Mouse (Mus musculus) heart, adult 8-10 months (tissue): ENCODE measurements at regions not wholly inside any gene's neighbourhood (a gene's known extent, or its start where the extent isn't known, plus 50 kb on each side); places are given as distances from the start of the nearest gene placed in this dataset.
A peak's percentile ranks its signal among the peaks of the same experiment; 100 is the strongest.

Experiments
- DNase-seq: peaks from one replicate; pipeline ENCODE4 v3.0.0; 2022; ENCODE audit warnings: low spot score

DNA sequence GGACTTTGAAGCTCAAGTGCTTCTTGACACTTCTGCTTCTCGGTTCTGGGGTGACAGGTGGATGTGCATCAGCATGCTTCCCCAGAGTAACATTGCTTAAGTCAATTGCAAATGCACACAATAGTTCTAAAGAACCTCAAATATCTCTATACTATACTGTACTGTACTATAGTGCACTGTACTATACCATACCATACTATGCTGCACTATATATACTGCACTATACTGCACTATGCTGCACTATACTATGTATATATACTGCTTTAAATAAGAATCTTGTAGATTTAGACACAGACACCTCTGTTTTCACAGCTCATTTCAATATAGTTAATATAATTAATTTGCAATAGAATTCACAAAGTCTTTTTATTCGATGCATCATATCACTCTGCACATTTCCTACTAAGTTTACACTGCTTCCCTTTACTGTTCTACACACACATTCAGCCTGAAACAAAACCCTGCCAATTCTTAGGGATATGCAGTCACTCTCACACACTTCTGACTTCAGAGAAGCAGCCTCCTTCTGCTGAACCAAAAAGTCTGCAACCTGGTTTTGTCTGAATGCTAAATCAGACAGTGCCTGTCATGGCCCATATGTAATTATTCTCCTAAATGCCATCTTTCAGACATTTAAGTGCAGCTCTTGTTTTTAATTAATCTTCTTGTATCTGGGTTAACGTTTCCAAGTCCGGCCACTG is 570.8 kb upstream of the Map3k7 start:
- DNase-seq, result no peak

- no peak for DNase-seq
Measured at GRCm38 (mm10) chr4:31395538-31395937, 568.4 kb upstream of the Map3k7 start.

- no peak for DNase-seq
Measured at GRCm38 (mm10) chr4:31403976-31404375, 559.9 kb upstream of the Map3k7 start.

- DNase-seq, result peak; percentile 4
Measured at GRCm38 (mm10) chr4:31404840-31405714, 558.8 kb upstream of the Map3k7 start.

- no peak for DNase-seq
Measured at GRCm38 (mm10) chr4:31410157-31410556, 553.7 kb upstream of the Map3k7 start.

- DNase-seq, result no peak
Measured at GRCm38 (mm10) chr4:31411770-31412525, 551.9 kb upstream of the Map3k7 start.

- DNase-seq, result no peak
Measured at GRCm38 (mm10) chr4:31417161-31417560, 546.7 kb upstream of the Map3k7 start.

DNA sequence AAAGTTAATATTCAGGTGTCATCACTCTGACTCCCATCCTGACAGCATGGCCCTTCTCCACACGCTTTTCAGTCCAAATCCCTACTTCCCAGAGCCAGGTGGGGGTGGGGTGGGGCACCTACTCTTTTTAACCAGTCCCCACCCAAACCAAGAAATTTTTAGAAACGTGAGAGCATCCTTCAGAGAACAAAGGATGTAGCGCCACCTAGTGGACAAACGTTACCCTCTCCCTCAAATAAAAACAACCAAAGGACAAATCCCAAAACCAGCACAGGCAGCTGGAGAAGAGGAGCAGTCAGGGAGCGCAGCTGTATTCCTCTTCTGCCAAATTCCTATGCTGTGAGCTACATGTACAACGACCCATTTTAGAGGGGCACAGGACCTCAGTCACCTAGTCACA is 544.7 kb upstream of the Map3k7 start:
- DNase-seq, result peak; percentile 19

DNA sequence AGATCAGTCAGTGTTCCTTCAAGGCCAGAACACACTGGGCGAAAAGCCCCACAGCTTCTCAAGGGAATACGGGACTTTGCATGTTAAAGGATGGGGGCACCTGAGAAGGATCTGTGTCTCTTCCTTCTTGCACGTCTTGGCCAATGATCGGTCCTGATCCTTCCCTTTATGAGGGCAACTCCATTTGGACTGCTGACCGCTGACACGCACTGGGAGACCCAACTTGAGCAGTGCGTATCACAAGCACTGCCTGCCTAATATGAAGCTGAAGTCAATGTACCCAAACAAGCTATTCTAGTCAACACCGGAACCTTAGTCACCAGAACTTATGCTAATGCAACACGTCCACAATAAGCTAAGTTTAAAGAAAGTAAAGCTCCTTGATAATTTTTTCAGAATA is 543.7 kb upstream of the Map3k7 start:
- DNase-seq, result no peak

- no peak for DNase-seq
Measured at GRCm38 (mm10) chr4:31421386-31421785, 542.5 kb upstream of the Map3k7 start.

- no peak for DNase-seq
Measured at GRCm38 (mm10) chr4:31425135-31425534, 538.8 kb upstream of the Map3k7 start.

DNA sequence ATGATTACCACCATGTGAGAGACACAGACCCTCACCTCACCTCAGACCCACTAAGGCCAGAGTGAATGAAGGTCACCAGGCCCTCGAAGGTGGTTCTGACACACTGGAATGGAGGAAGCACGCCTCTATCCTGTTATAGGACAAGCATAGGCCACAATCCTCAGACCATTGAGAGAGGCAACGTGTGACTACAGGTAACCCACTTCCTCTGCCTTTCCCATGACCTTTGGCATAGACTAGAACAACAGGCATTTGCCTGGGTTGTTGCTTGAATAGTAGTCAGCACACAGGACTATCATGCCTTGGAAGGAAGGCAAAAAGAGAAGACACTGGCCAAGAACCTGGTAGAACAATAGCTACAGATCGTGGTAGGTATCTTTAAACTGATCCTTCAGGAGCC is 538.2 kb upstream of the Map3k7 start:
- no peak for DNase-seq

DNA sequence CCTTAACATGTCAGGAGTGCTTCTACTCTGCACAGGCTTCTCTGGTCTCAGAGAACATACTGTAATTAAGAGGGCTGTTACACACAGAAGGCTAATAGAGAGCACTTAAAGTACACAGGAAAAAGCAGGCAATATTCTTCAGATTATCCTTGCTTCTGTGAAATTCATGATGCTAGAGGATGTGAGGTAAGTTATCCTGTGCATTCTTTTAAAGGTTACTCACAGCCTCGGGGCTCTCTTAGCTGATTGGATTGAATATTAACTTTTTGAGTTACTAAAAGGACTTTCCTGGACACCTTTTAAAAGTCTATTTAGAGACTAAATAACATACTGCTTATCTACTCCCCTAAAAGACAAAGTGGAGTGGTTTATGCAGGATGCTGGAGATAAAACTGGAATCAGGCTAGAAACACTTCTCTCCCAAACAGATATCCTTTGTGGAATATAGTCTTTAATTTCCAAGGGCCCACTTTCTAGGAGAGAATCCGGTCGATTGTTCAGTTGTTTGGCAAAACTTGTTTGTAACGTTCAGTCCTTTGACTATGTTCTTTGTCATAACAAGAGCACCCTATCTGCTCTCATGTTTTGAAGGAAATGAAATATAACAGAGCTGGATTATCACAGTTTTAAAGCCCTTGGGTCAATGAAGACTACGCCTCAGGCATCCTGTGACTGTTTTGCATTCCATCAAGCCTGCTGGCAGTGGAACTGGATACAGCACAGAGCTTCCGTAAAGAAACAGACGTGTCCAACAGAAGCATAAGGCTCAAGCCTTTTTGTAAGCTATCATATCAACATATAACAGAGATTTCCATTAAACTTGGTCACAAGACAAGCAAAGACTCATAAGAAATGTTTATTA is 537.5 kb upstream of the Map3k7 start:
- DNase-seq, result no peak

DNA sequence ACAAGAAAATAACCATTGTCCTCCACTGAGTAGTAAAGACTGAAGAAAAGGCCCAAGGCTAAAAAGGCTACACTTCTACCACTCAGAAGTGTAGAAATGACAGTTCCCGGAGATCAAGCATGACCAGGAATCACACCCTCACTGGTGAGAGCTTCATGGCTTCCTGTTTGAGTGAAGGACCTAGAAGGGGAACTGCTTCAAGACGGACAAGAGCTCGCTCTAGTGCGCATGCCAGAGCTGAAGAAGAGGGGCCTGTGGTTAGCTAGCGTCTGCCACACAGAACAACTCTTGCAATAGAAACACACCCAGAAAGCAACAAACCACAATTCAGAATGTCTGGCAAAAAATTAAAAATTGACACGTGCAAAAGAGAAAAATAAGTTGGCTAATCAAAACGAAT is 530.0 kb upstream of the Map3k7 start:
- no peak for DNase-seq

DNA sequence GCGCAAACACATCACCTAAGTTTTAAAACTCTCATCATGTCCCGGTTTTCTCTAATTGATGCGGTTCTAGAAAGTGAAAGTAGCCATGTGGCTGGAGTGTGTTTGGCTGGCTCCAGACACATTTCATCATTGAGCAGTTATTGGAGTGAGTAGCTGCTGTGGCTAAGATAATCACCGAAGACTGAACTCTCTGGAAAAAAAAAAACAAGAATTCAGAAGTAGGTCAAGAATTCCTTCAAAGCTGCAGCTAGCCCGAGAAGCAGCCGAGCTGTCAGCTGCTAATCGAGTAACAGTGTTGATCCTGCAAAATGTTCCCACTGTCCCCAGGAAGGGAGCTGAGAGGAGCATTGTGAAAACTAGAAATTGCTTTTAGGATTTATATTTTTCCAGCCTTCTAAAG is 509.0 kb upstream of the Map3k7 start:
- DNase-seq, result peak; percentile 46

DNA sequence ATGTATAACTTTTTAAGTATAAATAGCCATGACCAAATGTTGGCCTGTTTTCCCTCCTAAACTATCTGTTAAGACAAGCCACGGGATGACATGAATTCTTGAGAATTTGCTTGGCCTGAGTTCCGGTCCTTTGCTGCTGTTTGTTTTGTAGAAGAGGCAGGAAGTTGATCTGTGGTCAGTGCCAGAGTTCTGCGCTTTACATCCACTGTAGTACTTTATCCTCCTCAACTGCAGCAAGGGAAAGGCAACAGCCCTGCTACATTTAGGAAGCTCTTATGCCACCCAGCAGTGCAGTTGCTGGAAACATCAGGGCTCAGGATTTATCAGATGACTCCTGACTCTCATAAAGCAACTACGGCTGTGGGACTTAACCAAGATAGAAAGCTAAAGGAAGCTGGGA is 508.4 kb upstream of the Map3k7 start:
- peak; percentile 26 for DNase-seq

DNA sequence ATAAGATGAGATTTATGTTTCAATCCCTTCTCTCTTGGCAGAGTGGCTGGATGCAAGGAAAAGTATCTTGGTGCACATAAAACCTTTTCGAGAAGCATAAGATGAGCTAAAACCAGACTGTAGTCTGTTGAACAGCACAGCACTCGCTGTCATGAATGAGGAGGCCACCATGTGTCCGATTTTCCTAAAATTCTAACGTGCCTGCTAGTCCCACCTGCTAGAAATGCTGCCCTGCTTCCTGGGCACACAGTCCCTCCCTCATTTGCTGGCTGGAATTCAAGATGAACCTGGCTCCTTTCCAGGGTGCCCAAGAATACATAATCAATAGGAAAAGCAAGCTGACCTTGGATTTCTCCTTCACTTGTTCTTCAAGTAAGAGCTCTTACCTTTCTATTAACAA is 501.4 kb upstream of the Map3k7 start:
- DNase-seq, result no peak

DNA sequence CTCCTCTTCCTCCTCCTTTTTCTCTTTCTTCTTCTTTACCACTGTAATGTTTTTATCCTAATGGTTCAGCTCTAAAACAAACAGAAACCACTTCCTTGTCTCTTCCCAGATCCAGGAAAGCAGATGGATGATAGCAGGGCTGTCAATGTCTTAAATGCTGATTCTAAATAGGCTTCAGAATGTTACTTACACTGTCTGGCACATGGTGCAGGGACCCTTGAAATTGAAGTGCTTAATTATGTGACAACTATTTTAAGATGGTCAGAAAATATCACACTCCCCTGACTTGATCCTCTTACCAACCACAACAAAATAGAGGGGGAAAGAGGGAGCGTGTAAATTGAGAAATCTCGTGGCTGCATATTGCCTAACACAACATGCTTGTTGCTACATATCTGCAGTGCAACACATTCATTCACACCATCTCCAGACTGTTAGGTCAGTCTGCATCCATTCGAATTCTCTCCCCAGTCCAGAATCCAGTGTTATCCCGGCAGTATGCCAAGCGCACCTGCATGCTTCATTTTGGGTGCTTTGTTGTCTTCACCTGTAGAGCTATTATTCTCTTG is 500.7 kb upstream of the Map3k7 start:
- DNase-seq, result no peak

GRCm38 (mm10) chr4:31468306-31468705 is 495.6 kb upstream of the Map3k7 start:
- DNase-seq, result no peak

DNA sequence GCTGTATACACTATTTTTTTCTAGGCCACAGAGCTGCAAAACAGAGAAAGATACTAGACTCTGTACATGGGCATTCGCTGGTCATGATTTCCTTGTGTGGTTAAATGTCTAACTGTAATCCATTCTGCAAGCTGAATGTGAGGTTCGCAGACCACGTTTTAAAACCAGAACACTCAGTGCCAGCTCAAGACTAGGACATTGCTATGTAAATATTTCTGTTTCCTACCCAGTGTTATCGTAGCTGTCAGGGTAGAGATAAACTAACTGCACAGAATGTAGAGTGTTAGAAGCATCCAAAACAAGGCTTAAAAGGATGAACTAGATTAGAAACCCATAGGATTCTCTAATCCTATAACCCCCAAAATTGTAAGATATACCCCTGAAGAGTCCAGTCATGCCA is 494.1 kb upstream of the Map3k7 start:
- DNase-seq, result no peak

GRCm38 (mm10) chr4:31492535-31492934 is 471.4 kb upstream of the Map3k7 start:
- DNase-seq, result no peak
